Mouse (Mus musculus): ENCODE results near the gene Naip5. TPM values are rescaled to one million over a fixed set of nuclear protein-coding genes. Genes with fewer than 3 reads are reported as not detected.
"Not testable (repeated sequence)": the region's sequence is repeated elsewhere in the genome, so short reads cannot be mapped to it uniquely, and the experiment has no call there.

Naip5 gene
- polyA plus RNA-seq, 1 experiment from 2014 or later, result 0.70 TPM

GRCm38 (mm10) chr13:100203319-100203718 lies 42.8 kb downstream of the Naip5 start:
- no peak for ATAC-seq (ENCODE audit: low FRiP score, low TSS enrichment)
- H3K27me3 ChIP-seq (ENCODE audit: insufficient read depth, low read length), result no peaks in the 10 kb centered on the region
- H3K4me1 ChIP-seq (ENCODE audit: insufficient read depth, low read length), result no peaks in the 10 kb centered on the region
- H3K4me2 ChIP-seq (replicated peaks; ENCODE audit: low read depth, low read length), result no peak overlapping the region
- H3K4me3 ChIP-seq (ENCODE audit: low read length), result no peak overlapping the region
- WGBS, result 89% methylated on average over 1 of the region's 1 CpGs
- H3K9me3 ChIP-seq (ENCODE audit: low read length), result no peaks in the 10 kb centered on the region
- H3K27ac ChIP-seq (ENCODE audit: low read length), result no peak overlapping the region
- no peak overlapping the region for H3K9ac ChIP-seq (replicated peaks; ENCODE audit: low read length)
- H3K36me3 ChIP-seq (ENCODE audit: insufficient read depth, low read length), result no peaks in the 10 kb centered on the region

- H3K9me3 ChIP-seq (ENCODE audit: low read length); H3K4me2 ChIP-seq (replicated peaks; ENCODE audit: low read depth, low read length); H3K36me3 ChIP-seq (ENCODE audit: insufficient read depth, low read length); H3K4me1 ChIP-seq (ENCODE audit: insufficient read depth, low read length); H3K27me3 ChIP-seq (ENCODE audit: insufficient read depth, low read length); ATAC-seq (ENCODE audit: low FRiP score, low TSS enrichment); H3K9ac ChIP-seq (replicated peaks; ENCODE audit: low read length); H3K27ac ChIP-seq (ENCODE audit: low read length); H3K4me3 ChIP-seq (ENCODE audit: low read length): not testable (repeated sequence)
- 34% methylated on average over 3 of the region's 3 CpGs for WGBS
These were observed 44.3 kb downstream of the Naip5 start, which contains the start of gene Naip2 for GRCm38 (mm10) chr13:100201659-100202333. Naip2 (minus strand) TSS chr13:100202092.

DNA sequence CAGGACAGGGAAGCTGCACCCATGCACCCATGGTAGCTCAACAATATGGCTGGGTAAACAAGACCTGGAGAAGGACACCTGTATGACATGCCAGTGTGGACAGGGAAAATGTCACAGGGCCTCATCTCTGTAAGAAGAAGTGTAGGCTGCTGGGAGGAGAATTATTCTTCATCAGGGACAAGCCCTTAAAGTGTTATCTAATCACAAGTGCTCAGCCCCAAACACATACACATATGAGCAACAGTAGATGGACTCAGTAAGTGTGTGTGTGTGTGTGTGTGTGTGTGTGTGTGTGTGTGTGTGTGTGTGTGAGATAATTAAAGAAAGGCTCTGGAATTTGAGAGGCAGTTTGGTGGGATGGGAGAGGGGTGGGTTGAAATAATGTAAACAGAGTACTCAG lies 45.3 kb downstream of the Naip5 start:
- Histone ChIP-seq H3K36me3 (ENCODE audit: insufficient read depth, low read length) (no peaks in the 10 kb centered on the region), H3K9ac (replicated peaks; ENCODE audit: low read length) (no peak overlapping the region), H3K4me3 (ENCODE audit: low read length) (no peak overlapping the region), H3K27me3 (ENCODE audit: insufficient read depth, low read length) (no peaks in the 10 kb centered on the region), H3K4me2 (replicated peaks; ENCODE audit: low read depth, low read length) (no peak overlapping the region), H3K27ac (ENCODE audit: low read length) (no peak overlapping the region), H3K4me1 (ENCODE audit: insufficient read depth, low read length) (no peaks in the 10 kb centered on the region), H3K9me3 (ENCODE audit: low read length) (no peaks in the 10 kb centered on the region)
- no peak for ATAC-seq (ENCODE audit: low FRiP score, low TSS enrichment)

DNA sequence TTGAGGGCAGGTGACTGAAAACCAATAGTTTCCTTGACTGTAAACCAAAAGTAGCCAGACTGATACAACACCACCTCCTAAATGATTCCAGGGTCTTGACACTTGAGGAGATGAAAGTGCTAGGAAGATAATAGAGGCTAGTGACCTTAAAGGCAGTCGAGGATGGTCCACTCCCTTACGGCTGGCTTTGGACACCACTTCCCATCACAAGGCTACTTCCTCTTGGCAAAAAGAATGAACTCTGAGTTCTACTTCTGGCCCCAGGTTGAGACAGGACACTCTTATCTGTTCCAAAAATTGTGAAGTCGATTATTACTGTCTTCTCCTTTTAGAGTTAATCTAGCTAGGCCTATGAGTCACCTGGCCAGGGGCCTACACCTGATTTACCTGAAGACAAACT lies 50.7 kb downstream of the Naip5 start:
- ATAC-seq (ENCODE audit: low FRiP score, low TSS enrichment), result no peak
- 60% methylated on average over 3 of the region's 3 CpGs for WGBS
- Histone ChIP-seq H3K27ac (ENCODE audit: low read length) (no peak overlapping the region), H3K27me3 (ENCODE audit: insufficient read depth, low read length) (no peaks in the 10 kb centered on the region), H3K4me1 (ENCODE audit: insufficient read depth, low read length) (no peaks in the 10 kb centered on the region), H3K9me3 (ENCODE audit: low read length) (no peaks in the 10 kb centered on the region), H3K4me2 (replicated peaks; ENCODE audit: low read depth, low read length) (no peak overlapping the region), H3K4me3 (ENCODE audit: low read length) (no peak overlapping the region), H3K36me3 (ENCODE audit: insufficient read depth, low read length) (no peaks in the 10 kb centered on the region), H3K9ac (replicated peaks; ENCODE audit: low read length) (no peak overlapping the region)

DNA sequence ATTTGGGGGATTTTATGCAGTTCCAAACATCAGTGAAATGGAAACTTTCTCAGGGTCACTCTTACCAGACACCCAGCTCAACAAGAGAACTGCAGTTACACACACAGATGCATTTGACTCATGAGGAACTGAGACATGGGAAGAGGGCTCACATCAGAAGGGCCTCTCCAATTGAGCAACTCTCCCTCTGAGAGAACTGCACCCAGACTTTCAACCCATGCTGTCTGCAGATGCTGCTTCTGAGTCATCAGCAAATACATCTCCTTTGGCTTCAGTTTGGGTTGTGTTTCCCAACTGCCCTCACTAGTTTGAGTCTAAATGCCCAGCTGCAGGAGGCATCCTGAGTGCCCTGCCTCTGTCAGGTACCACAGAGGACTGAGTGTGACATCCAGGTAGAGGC lies 63.0 kb downstream of the Naip5 start:
- not testable (repeated sequence) for H3K4me2 ChIP-seq (replicated peaks; ENCODE audit: low read depth, low read length); H3K27ac ChIP-seq (ENCODE audit: low read length); H3K27me3 ChIP-seq (ENCODE audit: insufficient read depth, low read length); H3K4me3 ChIP-seq (ENCODE audit: low read length); H3K9ac ChIP-seq (replicated peaks; ENCODE audit: low read length); ATAC-seq (ENCODE audit: low FRiP score, low TSS enrichment); H3K9me3 ChIP-seq (ENCODE audit: low read length); H3K36me3 ChIP-seq (ENCODE audit: insufficient read depth, low read length); H3K4me1 ChIP-seq (ENCODE audit: insufficient read depth, low read length)

- H3K9ac ChIP-seq (replicated peaks; ENCODE audit: low read length); H3K9me3 ChIP-seq (ENCODE audit: low read length); H3K36me3 ChIP-seq (ENCODE audit: insufficient read depth, low read length); H3K27ac ChIP-seq (ENCODE audit: low read length); H3K4me2 ChIP-seq (replicated peaks; ENCODE audit: low read depth, low read length); H3K4me1 ChIP-seq (ENCODE audit: insufficient read depth, low read length); H3K4me3 ChIP-seq (ENCODE audit: low read length); ATAC-seq (ENCODE audit: low FRiP score, low TSS enrichment); H3K27me3 ChIP-seq (ENCODE audit: insufficient read depth, low read length): not testable (repeated sequence)
- WGBS, result 64% methylated on average over 3 of the region's 5 CpGs
These were observed 71.8 kb downstream of the Naip5 start for GRCm38 (mm10) chr13:100174360-100174759.

GRCm38 (mm10) chr13:100166378-100166777 lies 79.7 kb downstream of the Naip5 start:
- H3K4me2 ChIP-seq (replicated peaks; ENCODE audit: low read depth, low read length); H3K9ac ChIP-seq (replicated peaks; ENCODE audit: low read length); H3K27me3 ChIP-seq (ENCODE audit: insufficient read depth, low read length); ATAC-seq (ENCODE audit: low FRiP score, low TSS enrichment); H3K36me3 ChIP-seq (ENCODE audit: insufficient read depth, low read length); H3K27ac ChIP-seq (ENCODE audit: low read length); H3K9me3 ChIP-seq (ENCODE audit: low read length); H3K4me3 ChIP-seq (ENCODE audit: low read length); H3K4me1 ChIP-seq (ENCODE audit: insufficient read depth, low read length): not testable (repeated sequence)
- 34% methylated on average over 2 of the region's 2 CpGs for WGBS

GRCm38 (mm10) chr13:100162467-100162866 lies 83.7 kb downstream of the Naip5 start:
- H3K27me3 ChIP-seq (ENCODE audit: insufficient read depth, low read length); ATAC-seq (ENCODE audit: low FRiP score, low TSS enrichment); H3K36me3 ChIP-seq (ENCODE audit: insufficient read depth, low read length); H3K4me3 ChIP-seq (ENCODE audit: low read length); H3K9me3 ChIP-seq (ENCODE audit: low read length); H3K4me2 ChIP-seq (replicated peaks; ENCODE audit: low read depth, low read length); H3K27ac ChIP-seq (ENCODE audit: low read length); H3K4me1 ChIP-seq (ENCODE audit: insufficient read depth, low read length); H3K9ac ChIP-seq (replicated peaks; ENCODE audit: low read length): not testable (repeated sequence)

Other genes starting within 250 kb of the Naip5 start
- 61.7 and 65.2 TPM in 2 replicates for gene Mccc2, start 230.7 kb downstream of the Naip5 start, polyA plus RNA-seq (2015; fragmentation: Nextera tagmentation; extraction: Ambion mirVana)
- 25.8 and 27.9 TPM in 2 replicates for gene Bdp1, start 142.3 kb downstream of the Naip5 start, polyA plus RNA-seq (2015; fragmentation: Nextera tagmentation; extraction: Ambion mirVana)
- gene Serf1, start 138.3 kb downstream of the Naip5 start, polyA plus RNA-seq (2015; fragmentation: Nextera tagmentation; extraction: Ambion mirVana), result 161 and 174 TPM in 2 replicates
- 47.7 and 57.7 TPM in 2 replicates for gene Smn1, start 121.5 kb downstream of the Naip5 start, polyA plus RNA-seq (2015; fragmentation: Nextera tagmentation; extraction: Ambion mirVana)
- gene Naip2, start 44.2 kb downstream of the Naip5 start, polyA plus RNA-seq (2015; fragmentation: Nextera tagmentation; extraction: Ambion mirVana), result 0.37 and 0.64 TPM in 2 replicates
- gene Naip6, start 71.4 kb upstream of the Naip5 start, polyA plus RNA-seq (2015; fragmentation: Nextera tagmentation; extraction: Ambion mirVana), result 0.19 and 0.26 TPM in 2 replicates
- gene Naip1, start 206.5 kb upstream of the Naip5 start, polyA plus RNA-seq (2015; fragmentation: Nextera tagmentation; extraction: Ambion mirVana), result not detected in 2 replicates
- 76.1 and 85.4 TPM in 2 replicates for gene Gtf2h2, start 246.3 kb upstream of the Naip5 start, polyA plus RNA-seq (2015; fragmentation: Nextera tagmentation; extraction: Ambion mirVana)

Measured in kidney, embryonic 16.5 days (tissue).